28 mouse cellular contexts compared by ENCODE assay signal in genomic region chr13:41468277-41468676, GRCm38 (mm10). TPM values are rescaled to one million over a fixed set of nuclear protein-coding genes. Genes with fewer than 3 reads are reported as not detected.
A peak's percentile ranks its signal among the peaks of the same experiment; 100 is the strongest.
DNase-seq lines count a peak whose midpoint lies in the region; ATAC-seq and TF ChIP-seq lines count a peak whose summit lies in the region.
"Had no signal": no experiment of that assay in that cellular context is flagged by ENCODE, and none has a peak within 500 bp of the region (broad histone marks: within the 10 kb centered on the region; RNA-seq: fewer than 3 reads in every experiment).

No protein-coding gene starts in this region.

- H3K9me3 ChIP-seq in heart, embryonic 11.5 days (replicated peaks; ENCODE audit: control insufficient read depth, low read length): no peaks in the 10 kb centered on the region
- H3K9me3 ChIP-seq in lung, postnatal 0 days (ENCODE audit: low read length): no peaks in the 10 kb centered on the region
- no peaks in the 10 kb centered on the region for H3K9me3 ChIP-seq in intestine, embryonic 16.5 days (ENCODE audit: control insufficient read depth, low read length)
- H3K9me3 ChIP-seq in hindbrain, postnatal 0 days (ENCODE audit: low read length): no peaks in the 10 kb centered on the region
- H3K9me3 ChIP-seq: embryonic facial prominence, embryonic 12.5 days; hindbrain, embryonic 15.5 days; intestine, embryonic 15.5 days; limb, embryonic 15.5 days; midbrain, embryonic 10.5 days had no signal

- peaks cover 25% of the 10 kb centered on the region for H3K36me3 ChIP-seq in heart, adult 2 months (ENCODE audit: control insufficient read depth, insufficient read depth, low read length)
- H3K36me3 ChIP-seq in heart, embryonic 11.5 days (ENCODE audit: control insufficient read depth, insufficient read depth, low read length): no peaks in the 10 kb centered on the region
- H3K36me3 ChIP-seq in lung, postnatal 0 days (ENCODE audit: insufficient read depth, low read length): no peaks in the 10 kb centered on the region
- H3K36me3 ChIP-seq in intestine, embryonic 16.5 days (ENCODE audit: control insufficient read depth, insufficient read depth, low read length): no peaks in the 10 kb centered on the region
- no peaks in the 10 kb centered on the region for H3K36me3 ChIP-seq in hindbrain, postnatal 0 days (ENCODE audit: insufficient read depth, low read length)
- H3K36me3 ChIP-seq: embryonic facial prominence, embryonic 12.5 days; hindbrain, embryonic 15.5 days; intestine, embryonic 15.5 days; limb, embryonic 15.5 days; midbrain, embryonic 10.5 days had no signal

- H3K27me3 ChIP-seq in heart, adult 2 months (ENCODE audit: control insufficient read depth, insufficient read depth, low read length): no peaks in the 10 kb centered on the region
- H3K27me3 ChIP-seq in heart, embryonic 11.5 days (ENCODE audit: control insufficient read depth, insufficient read depth, low read length): peaks cover 14% of the 10 kb centered on the region; the same call in 1 of the 2 replicates
- H3K27me3 ChIP-seq in lung, postnatal 0 days (replicated peaks; ENCODE audit: insufficient read depth, low read length): no peaks in the 10 kb centered on the region
- H3K27me3 ChIP-seq in intestine, embryonic 16.5 days (replicated peaks; ENCODE audit: control insufficient read depth, insufficient read depth, low read length): no peaks in the 10 kb centered on the region
- no peaks in the 10 kb centered on the region for H3K27me3 ChIP-seq in hindbrain, postnatal 0 days (ENCODE audit: insufficient read depth, low read length)
- H3K27me3 ChIP-seq: embryonic facial prominence, embryonic 12.5 days; hindbrain, embryonic 15.5 days; intestine, embryonic 15.5 days; limb, embryonic 15.5 days had no signal

- no peak overlapping the region for H3K9ac ChIP-seq in heart, adult 2 months (ENCODE audit: low read depth, low read length)
- H3K9ac ChIP-seq in heart, embryonic 11.5 days (ENCODE audit: low read depth, low read length): no peak overlapping the region
- no peak overlapping the region for H3K9ac ChIP-seq in lung, postnatal 0 days (replicated peaks; ENCODE audit: low read depth)
- H3K9ac ChIP-seq in intestine, embryonic 16.5 days (ENCODE audit: low read depth, low read length): no peak overlapping the region
- no peak overlapping the region for H3K9ac ChIP-seq in hindbrain, postnatal 0 days (replicated peaks; ENCODE audit: low read length)
- H3K9ac ChIP-seq: embryonic facial prominence, embryonic 12.5 days; forebrain, postnatal 0 days; hindbrain, embryonic 15.5 days; intestine, embryonic 15.5 days; limb, embryonic 15.5 days had no signal

- ATAC-seq in heart, embryonic 11.5 days (replicated peaks; ENCODE audit: insufficient number of reproducible peaks, low FRiP score, low TSS enrichment): no peak
- peak; percentile 51 for ATAC-seq in lung, postnatal 0 days
- no peak for ATAC-seq in intestine, embryonic 16.5 days
- no peak for ATAC-seq in hindbrain, postnatal 0 days
- ATAC-seq: CD4-positive, CD25-positive, alpha-beta regulatory T cell, adult 4 months; forebrain, postnatal 0 days; intestine, embryonic 15.5 days; midbrain, embryonic 16.5 days had no signal

- no peak for TF ChIP-seq POLR2A in heart, adult 2 months (IDR thresholded peaks at IDR 0.05; ENCODE audit: insufficient read depth, low read depth, low read length)

- TF ChIP-seq EP300 in heart, adult 2 months (IDR thresholded peaks at IDR 0.05; ENCODE audit: insufficient read depth, low read depth, low read length): no peak
- TF ChIP-seq EP300 in lung, postnatal 0 days (IDR thresholded peaks at IDR 0.05): peak; percentile 86

- H3K27ac ChIP-seq in heart, adult 2 months: peak overlapping the region; percentile 96
- H3K27ac ChIP-seq in heart, embryonic 11.5 days (ENCODE audit: low read depth, low read length): no peak overlapping the region
- H3K27ac ChIP-seq in lung, postnatal 0 days (ENCODE audit: low read length): peak overlapping the region; percentile 78
- no peak overlapping the region; the same call in 1 of the 2 replicates for H3K27ac ChIP-seq in intestine, embryonic 16.5 days (ENCODE audit: low read length)
- H3K27ac ChIP-seq in hindbrain, postnatal 0 days: no peak overlapping the region
- H3K27ac ChIP-seq: embryonic facial prominence, embryonic 12.5 days; hindbrain, embryonic 15.5 days; intestine, embryonic 15.5 days; layer of hippocampus, adult 2 months; limb, embryonic 15.5 days; midbrain, embryonic 10.5 days; stomach, postnatal 0 days had no signal

- no peak overlapping the region for H3K4me3 ChIP-seq in heart, adult 2 months
- H3K4me3 ChIP-seq in heart, embryonic 11.5 days (ENCODE audit: low read depth, low read length): no peak overlapping the region
- H3K4me3 ChIP-seq in lung, postnatal 0 days (ENCODE audit: low read depth, low read length): no peak overlapping the region
- no peak overlapping the region for H3K4me3 ChIP-seq in intestine, embryonic 16.5 days (ENCODE audit: low read length)
- H3K4me3 ChIP-seq in hindbrain, postnatal 0 days (ENCODE audit: low read length): no peak overlapping the region
- H3K4me3 ChIP-seq: embryonic facial prominence, embryonic 12.5 days; hindbrain, embryonic 15.5 days; intestine, embryonic 15.5 days; layer of hippocampus, adult 2 months; limb, embryonic 15.5 days; midbrain, embryonic 10.5 days had no signal

- H3K79me2 ChIP-seq in heart, adult 2 months (replicated peaks; ENCODE audit: control insufficient read depth, insufficient read depth, low read length): no peaks in the 10 kb centered on the region

- no peak overlapping the region for H3K4me2 ChIP-seq in heart, embryonic 11.5 days
- no peak overlapping the region for H3K4me2 ChIP-seq in lung, postnatal 0 days (replicated peaks; ENCODE audit: low read depth, low read length)
- H3K4me2 ChIP-seq in intestine, embryonic 16.5 days (ENCODE audit: low read depth, low read length): no peak overlapping the region
- H3K4me2 ChIP-seq in hindbrain, postnatal 0 days (ENCODE audit: low read depth, low read length): no peak overlapping the region
- H3K4me2 ChIP-seq: embryonic facial prominence, embryonic 12.5 days; hindbrain, embryonic 15.5 days; intestine, embryonic 15.5 days; limb, embryonic 15.5 days had no signal

- intact Hi-C loops in heart, adult 2 months (cut with DNase I): loop anchor here (5.0 kb wide), 1 partner anchor 104 kb away; no protein-coding TSS in a partner anchor

- H3K4me1 ChIP-seq in heart, adult 2 months (ENCODE audit: control insufficient read depth, insufficient read depth, low read length): peaks cover 16% of the 10 kb centered on the region
- H3K4me1 ChIP-seq in heart, embryonic 11.5 days (ENCODE audit: control insufficient read depth, insufficient read depth, low read length): no peaks in the 10 kb centered on the region
- peaks cover 15% of the 10 kb centered on the region for H3K4me1 ChIP-seq in lung, postnatal 0 days (ENCODE audit: insufficient read depth, low read depth, low read length)
- peaks cover 3% of the 10 kb centered on the region for H3K4me1 ChIP-seq in intestine, embryonic 16.5 days (ENCODE audit: control insufficient read depth, insufficient read depth, low read length)
- no peaks in the 10 kb centered on the region for H3K4me1 ChIP-seq in hindbrain, postnatal 0 days (ENCODE audit: insufficient read depth, low read length)
- H3K4me1 ChIP-seq: embryonic facial prominence, embryonic 12.5 days; hindbrain, embryonic 15.5 days; midbrain, embryonic 10.5 days had no signal

- TF ChIP-seq CTCF in heart, adult 2 months (IDR thresholded peaks at IDR 0.05): no peak
- TF ChIP-seq CTCF in lung, postnatal 0 days (IDR thresholded peaks at IDR 0.05): no peak
- TF ChIP-seq CTCF in hindbrain, postnatal 0 days (IDR thresholded peaks at IDR 0.05; ENCODE audit: low read depth): no peak

- no peak for DNase-seq in heart, adult 2 months
- peak; percentile 89 for DNase-seq in lung, postnatal 0 days (ENCODE audit: low spot score)
- no peak for DNase-seq in lung, postnatal 10 days
- peak; percentile 69 for DNase-seq in lung, postnatal 36 days
- DNase-seq in hindbrain, postnatal 0 days (ENCODE audit: low spot score): no peak
- DNase-seq: adrenal gland, postnatal 36 days; cerebellum, adult 2 months; cerebellum, postnatal 25 days; forebrain, postnatal 0 days; gastrocnemius, postnatal 36 days; heart, postnatal 4 days; kidney, adult 9 months; kidney, postnatal 14 days; layer of hippocampus, postnatal 36 days; right cerebral cortex, adult 18-20 months; thymus, adult 2 months; thymus, postnatal 4 days had no signal

- 68% methylated on average over 5 of the region's 5 CpGs for WGBS in heart, adult 2 months
- 71% methylated on average over 5 of the region's 5 CpGs for WGBS in heart, embryonic 11.5 days (ENCODE audit: insufficient replicate concordance)
- 31% methylated on average over 5 of the region's 5 CpGs for WGBS in lung, postnatal 0 days
- WGBS in intestine, embryonic 16.5 days: 63% methylated on average over 5 of the region's 5 CpGs
- 75% methylated on average over 5 of the region's 5 CpGs for WGBS in hindbrain, postnatal 0 days

RNA-seq across cellular contexts. Expression of gene Nedd9, which starts 18.9 kb away (rescaled TPM):
- total RNA-seq in heart, adult 2 months (2021): 10 to 100 TPM; 26.7 to 28.9 TPM
- 15.2 and 24.7 TPM in 2 replicates for polyA plus RNA-seq in heart, adult 2 months (2012; rRNA removed)
- 19.2 and 22.3 TPM in 2 replicates for polyA plus RNA-seq in heart, embryonic 11.5 days (2014; fragmentation: Nextera tagmentation; extraction: Ambion mirVana)
- polyA plus RNA-seq in lung, postnatal 0 days (2015; fragmentation: Nextera tagmentation; extraction: Ambion mirVana): 79.1 and 79.3 TPM in 2 replicates
- 38.5 and 40.5 TPM in 2 replicates for polyA plus RNA-seq in intestine, embryonic 16.5 days (2015; fragmentation: Nextera tagmentation; extraction: Ambion mirVana)
- 26.5 and 29.7 TPM in 2 replicates for total RNA-seq in hindbrain, postnatal 0 days (2014; rRNA removed)
- polyA plus RNA-seq in hindbrain, postnatal 0 days (2015; fragmentation: Nextera tagmentation; extraction: Ambion mirVana): 12.2 and 13.1 TPM in 2 replicates

Comparison
In these comparisons a context has a peak if more than half of its experiments do, and no peak if none do; other contexts are left out.
1. DNase-seq: peak in lung, postnatal 0 days (single experiment) and lung, postnatal 36 days (single experiment); none in heart, adult 2 months (0 of 2), lung, postnatal 10 days (single experiment) and hindbrain, postnatal 0 days (single experiment).
2. H3K27ac ChIP-seq: peak in heart, adult 2 months (single experiment) and lung, postnatal 0 days (single experiment); none in heart, embryonic 11.5 days (single experiment), intestine, embryonic 16.5 days (single experiment) and hindbrain, postnatal 0 days (single experiment).